Mouse (Mus musculus): ENCODE data around the gene Ip6k2.

The Ip6k2 gene

DNA sequence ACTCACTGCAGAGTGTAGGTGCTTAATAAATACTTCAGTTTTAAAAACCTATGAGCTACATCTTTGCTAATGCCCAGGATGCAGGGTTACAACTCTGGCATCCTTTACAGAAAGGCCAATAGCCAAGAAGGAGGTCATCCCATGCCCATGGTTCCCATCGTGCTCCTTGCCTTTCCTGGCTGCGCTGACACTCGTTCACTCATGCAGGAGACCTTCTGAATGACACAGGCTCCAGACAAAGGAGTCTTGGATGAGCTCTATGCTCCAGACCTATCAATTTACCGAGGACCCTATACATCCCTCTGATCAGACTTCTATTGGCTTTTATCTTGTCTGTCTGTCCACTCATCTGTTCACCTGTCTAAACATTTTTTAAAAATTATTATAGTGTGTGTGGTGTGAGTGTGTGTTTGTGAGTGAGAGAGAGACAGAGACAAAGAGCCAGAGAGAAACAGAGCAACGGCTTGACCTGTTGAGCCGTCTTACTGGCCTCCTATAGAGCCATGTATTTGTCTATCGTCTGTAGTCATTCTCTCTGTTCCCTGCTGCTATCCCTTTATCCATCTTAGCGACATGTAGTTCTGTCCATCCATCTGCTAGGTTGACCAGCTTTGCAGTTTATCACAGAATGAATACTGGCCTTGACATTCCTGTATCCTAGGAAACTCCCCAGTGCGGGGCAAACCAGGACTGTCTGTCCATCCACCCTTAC is 604 bp upstream of the Ip6k2 start:
- DNase-seq (ENCODE audit: low spot score) = no peak

DNA sequence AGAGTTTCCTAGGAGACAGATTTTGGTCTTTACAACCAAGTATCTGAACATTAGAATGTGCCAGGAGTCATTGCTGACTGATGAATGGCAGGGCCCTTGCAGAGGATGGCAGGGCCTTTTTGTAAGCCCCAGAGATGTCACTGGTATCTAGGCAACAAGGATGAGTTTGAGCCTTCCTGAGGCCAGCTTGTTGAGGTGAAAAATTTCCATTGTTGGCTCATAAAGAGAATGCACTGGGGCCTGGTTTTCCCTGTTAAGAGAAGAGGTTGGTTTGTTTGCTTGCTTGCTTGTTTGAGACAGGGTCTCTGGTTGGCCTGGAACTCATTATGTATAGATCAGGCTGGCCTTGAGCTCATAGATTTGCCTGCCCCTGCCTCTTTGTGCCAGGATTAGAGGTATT is 1.8 kb downstream of the Ip6k2 start:
- no peak for DNase-seq (ENCODE audit: low spot score)

DNA sequence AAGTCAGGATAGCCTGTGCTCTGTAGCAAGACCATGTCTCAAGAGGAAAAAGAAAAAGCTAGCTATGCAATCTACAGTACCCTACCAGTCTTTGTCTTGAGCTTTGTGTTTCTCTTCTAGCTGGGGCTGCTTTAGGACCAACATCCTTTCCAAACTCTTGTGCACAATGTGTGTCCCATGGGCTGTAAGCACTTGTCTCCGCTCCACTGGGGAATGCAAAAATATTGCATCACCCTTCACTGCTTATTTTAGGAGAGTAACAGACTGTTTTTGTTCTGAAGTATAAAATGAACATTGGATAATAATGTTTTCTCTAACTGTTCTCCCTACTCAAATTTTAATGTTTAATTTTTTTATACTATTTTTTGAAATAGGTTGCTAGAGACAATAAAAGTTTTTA is 2.9 kb downstream of the Ip6k2 start:
- DNase-seq (ENCODE audit: low spot score) = no peak

DNA sequence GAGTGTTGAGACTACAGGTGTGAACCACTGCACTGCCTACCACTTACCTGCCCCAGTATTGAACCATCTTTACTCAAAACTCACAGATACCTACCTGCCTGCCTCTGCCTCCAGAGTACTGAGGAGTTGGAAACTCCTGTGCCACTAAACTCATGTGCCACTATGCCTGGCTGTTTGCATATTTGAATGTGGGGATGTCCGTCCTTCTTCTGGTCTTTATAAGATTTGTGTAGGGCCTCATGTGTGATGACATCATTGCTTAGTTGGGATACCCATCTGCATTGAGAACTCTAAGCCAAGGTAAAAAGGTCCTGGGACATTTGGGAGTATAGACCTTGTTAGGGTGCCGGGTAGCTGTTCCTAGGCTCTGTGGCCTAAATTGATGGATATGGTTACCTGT is 3.5 kb downstream of the Ip6k2 start:
- no peak for DNase-seq (ENCODE audit: low spot score)

GRCm38 (mm10) chr9:108788713-108789112 is 5.1 kb downstream of the Ip6k2 start:
- no peak for DNase-seq (ENCODE audit: low spot score)

- DNase-seq (ENCODE audit: low spot score) = peak; percentile 67
These were observed 8.7 kb downstream of the Ip6k2 start for GRCm38 (mm10) chr9:108792307-108792706.

GRCm38 (mm10) chr9:108792730-108793129 is 9.1 kb downstream of the Ip6k2 start:
- no peak for DNase-seq (ENCODE audit: low spot score)

- no peak for DNase-seq (ENCODE audit: low spot score)
These were observed 11.7 kb downstream of the Ip6k2 start for GRCm38 (mm10) chr9:108795281-108795680.

- DNase-seq (ENCODE audit: low spot score) = peak; percentile 83
These were observed 12.2 kb downstream of the Ip6k2 start for GRCm38 (mm10) chr9:108795762-108796161.

GRCm38 (mm10) chr9:108796351-108796981 is 12.9 kb downstream of the Ip6k2 start:
- no peak for DNase-seq (ENCODE audit: low spot score)

DNA sequence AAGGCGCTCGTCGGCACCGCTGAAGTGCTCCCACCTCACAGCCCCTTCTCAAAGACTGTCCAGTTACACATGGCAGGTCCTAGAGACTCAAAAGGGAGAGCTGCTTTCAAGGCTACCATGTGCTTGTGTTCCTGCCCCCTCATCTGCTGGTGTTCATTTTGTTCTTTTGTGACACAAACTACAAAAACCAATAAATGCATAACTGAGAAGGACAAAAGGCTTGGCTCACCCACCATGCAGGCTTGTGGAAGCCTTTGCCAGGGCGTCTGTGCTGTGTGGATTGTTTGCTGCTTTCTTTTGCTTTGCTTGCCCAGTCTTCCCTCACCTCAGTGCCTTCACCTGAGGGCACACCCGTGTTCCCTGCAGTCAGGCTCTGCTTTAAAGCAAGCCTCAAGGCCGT is 13.9 kb downstream of the Ip6k2 start:
- no peak for DNase-seq (ENCODE audit: low spot score)

DNA sequence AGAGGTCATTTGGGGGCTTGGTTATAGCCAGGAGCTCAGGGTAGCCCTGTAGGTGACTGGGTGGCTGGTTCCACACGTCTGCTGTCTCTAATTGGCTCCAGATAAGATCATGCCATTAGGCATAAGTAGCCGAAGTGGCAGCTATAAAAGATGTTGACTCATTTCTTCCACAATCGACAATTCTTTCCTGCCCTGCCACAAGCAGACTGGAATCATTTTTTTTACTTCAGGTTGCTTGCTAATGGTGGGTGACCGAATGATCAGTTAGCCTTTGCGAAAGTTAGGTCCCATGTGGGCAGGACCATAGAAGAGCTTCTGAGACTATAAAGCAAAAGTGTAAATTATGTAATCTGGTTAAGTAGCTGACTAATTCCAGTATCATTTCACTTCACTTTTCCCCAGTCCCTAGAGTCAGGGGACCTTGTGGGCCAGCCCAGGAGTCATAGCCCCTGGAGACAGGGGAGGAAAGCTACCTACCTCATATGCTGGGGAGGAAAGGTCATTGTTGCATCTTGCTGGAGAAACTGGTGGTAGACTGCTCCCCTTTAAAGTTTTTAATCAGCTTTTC is 15.0 kb downstream of the Ip6k2 start:
- no peak for DNase-seq (ENCODE audit: low spot score)

DNA sequence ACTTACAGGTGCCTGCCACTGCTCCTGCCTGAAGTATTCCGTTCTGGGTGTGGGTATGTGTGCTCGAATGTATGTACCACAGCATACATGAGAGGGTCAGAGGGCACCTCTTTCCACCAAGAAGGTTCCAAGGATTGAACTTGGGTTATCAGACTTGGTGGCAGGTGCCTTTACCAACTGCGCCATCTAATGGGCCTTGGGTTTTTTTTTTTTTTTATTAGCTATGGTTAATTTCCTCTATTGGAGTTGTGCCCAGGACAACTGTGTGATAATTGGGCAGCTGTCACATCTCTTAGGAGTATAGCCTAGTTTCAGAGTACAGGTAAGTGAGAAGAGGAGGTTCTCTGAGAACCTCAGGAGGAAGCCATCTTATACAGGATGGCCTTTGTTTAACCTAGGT is 16.0 kb downstream of the Ip6k2 start:
- DNase-seq (ENCODE audit: low spot score) = no peak

DNA sequence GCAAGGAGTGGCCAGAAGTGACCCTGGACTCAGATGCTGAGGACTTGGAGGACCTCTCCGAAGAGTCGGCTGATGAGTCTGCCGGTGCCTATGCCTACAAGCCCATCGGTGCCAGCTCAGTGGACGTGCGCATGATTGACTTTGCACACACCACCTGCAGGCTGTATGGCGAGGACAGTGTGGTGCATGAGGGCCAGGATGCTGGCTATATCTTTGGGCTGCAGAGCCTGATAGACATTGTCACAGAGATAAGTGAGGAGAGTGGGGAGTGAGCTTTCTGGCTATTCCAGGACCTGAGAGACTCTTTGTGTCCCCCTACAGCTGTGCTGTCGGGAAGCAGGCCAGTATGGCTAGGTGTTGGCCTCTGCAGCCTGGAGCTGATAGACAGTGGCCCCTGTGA is 22.2 kb downstream of the Ip6k2 start:
- DNase-seq (ENCODE audit: low spot score) = peak; percentile 54

GRCm38 (mm10) chr9:108806379-108806778 is 22.8 kb downstream of the Ip6k2 start:
- no peak for DNase-seq (ENCODE audit: low spot score)

DNA sequence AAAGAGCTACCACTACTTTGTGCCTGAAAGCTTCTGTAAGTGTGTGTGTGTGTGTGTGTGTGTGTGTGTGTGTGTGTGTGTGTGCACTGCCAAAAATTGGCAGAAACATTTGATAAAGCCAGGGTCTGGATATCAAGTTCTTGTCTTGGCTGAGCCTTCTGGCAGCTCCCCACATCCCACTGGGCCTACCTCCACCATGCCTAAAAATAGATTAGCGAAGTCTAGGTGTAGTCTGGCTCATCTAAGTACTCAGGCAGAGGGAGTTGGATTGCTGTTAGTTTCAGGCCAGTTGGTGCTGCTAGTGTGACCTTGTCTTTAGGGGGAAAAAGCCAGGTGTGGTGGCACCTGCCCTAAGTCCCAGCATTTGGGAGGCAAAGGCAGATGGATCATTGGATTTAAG is 23.2 kb downstream of the Ip6k2 start:
- peak; percentile 29 for DNase-seq (ENCODE audit: low spot score)

DNA sequence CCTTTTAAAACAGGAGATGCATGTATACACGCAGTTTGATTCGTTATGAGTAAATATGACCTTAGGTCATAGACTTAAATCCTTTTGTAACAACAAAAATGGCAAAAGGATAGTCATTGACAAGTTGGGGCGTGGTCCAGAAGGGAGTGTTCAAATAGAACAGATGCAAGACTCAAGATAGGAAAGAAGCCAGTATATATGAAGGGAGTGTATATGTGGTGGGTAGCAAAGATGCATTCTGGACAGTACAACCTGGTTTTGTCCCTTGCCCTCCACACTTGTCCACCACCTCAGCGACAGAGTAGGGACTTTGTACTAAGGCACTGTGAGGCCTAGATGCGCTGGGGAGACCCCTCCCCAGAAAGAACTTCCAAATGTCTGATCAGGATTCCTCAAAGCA is 24.1 kb downstream of the Ip6k2 start:
- DNase-seq (ENCODE audit: low spot score) = peak; percentile 77

DNA sequence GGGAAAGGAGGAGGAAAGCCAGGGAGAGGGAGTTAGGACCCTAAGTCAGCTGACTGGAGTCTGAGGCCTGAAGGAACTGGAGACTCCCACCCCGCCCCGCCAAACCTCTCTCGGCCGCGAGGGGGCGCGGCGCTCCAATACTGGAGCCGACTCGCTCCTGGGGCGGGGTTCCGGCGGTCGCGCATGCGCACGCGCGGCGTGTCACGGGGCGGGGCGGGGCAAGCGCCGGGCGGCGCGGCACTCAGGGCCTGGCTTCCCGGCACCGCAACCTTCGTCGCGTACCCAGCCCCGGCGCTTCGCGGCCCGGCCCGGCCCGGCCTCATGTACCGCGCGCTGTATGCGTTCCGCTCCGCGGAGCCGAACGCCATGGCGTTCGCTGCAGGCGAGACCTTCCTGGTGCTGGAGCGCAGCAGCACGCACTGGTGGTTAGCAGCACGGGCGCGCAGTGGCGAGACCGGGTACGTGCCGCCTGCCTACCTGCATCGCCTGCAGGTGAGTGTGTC is 24.6 kb downstream of the Ip6k2 start, which contains the start of gene Nckipsd:
Nckipsd (plus strand) TSS at position 206 of the 503 bp plus-strand sequence.
- DNase-seq (ENCODE audit: low spot score) = peak; percentile 94

- DNase-seq (ENCODE audit: low spot score) = no peak
These were observed 25.6 kb downstream of the Ip6k2 start for GRCm38 (mm10) chr9:108809188-108809587.

- DNase-seq (ENCODE audit: low spot score) = no peak
These were observed 26.1 kb downstream of the Ip6k2 start for GRCm38 (mm10) chr9:108809723-108810122.

DNA sequence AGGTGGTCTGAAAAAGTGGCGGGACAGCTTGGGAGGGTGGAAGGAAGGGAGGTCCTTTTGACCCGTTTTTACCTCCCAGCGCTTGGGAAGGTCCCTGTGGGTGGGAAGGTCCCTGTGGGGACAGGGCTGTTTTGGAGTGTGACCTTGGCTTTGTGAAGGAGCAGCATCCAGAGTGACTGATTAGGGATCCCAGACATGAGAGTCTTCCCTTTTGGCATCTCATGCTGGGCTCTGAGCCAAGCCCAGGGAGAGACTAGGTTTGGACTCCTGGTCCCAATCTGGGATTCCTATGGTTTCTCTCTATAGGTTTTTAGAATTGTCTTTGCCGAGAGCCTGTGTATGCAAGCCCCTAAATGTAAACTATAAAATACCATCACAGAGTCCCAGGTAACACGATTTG is 26.9 kb downstream of the Ip6k2 start:
- DNase-seq (ENCODE audit: low spot score) = no peak

- no peak for DNase-seq (ENCODE audit: low spot score)
These were observed 32.0 kb downstream of the Ip6k2 start for GRCm38 (mm10) chr9:108815557-108815956.

DNA sequence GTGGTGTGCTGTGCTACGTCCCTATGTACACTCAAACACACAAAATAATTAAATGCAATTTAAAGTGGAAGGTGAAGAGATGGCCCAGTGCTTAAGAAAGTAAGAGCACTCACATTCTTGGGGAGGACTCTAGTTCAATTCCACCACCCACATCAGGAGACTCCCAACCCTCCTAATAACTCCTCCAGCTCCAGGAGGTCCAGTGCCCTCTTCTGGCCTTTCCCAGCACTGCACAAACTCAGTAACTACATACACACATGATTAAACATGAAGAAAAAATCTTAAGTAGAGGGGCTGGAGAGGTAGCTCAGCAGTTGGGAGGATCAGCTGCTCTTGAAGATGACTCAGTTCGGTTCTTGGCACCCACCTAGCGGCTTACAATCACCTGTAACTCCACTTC is 35.9 kb downstream of the Ip6k2 start:
- DNase-seq (ENCODE audit: low spot score) = peak; percentile 35
